Mouse (Mus musculus) lung, postnatal 0 days (tissue): ENCODE results near the gene Notch3. TPM values are rescaled to one million over a fixed set of nuclear protein-coding genes. Genes with fewer than 3 reads are reported as not detected.

Source experiments
- ATAC-seq: fragments of 200-750 bp; cut with Nextera tagmentation; 2 replicates; pipeline ENCODE4 v1.8.0; 2017; ENCODE audit warnings: moderate library complexity
- DNase-seq: peaks from one replicate; pipeline ENCODE4 v3.0.0-alpha.2; 2016; ENCODE audit warnings: low spot score
- H3K27ac ChIP-seq: fragments of 300-500 bp; sonication (generic); 2 replicates; pipeline ENCODE4 v1.5.1; 2014; ENCODE audit warnings: antibody characterized with exemption, mild to moderate bottlenecking, low read length, mixed read lengths
- H3K27me3 ChIP-seq: fragments of 300-500 bp; sonication (generic); replicated peaks from 2 replicates; pipeline ENCODE4 v1.6.1; 2014; ENCODE audit warnings: low read length, mixed read lengths; ENCODE audit not compliant: insufficient read depth
- H3K36me3 ChIP-seq: fragments of 300-500 bp; sonication (generic); 2 replicates; pipeline ENCODE4 v1.6.1; 2014; ENCODE audit warnings: low read length, mixed read lengths; ENCODE audit not compliant: insufficient read depth
- H3K4me1 ChIP-seq: fragments of 300-500 bp; sonication (generic); 2 replicates; pipeline ENCODE4 v1.6.1; 2014; ENCODE audit warnings: antibody characterized with exemption, low read depth, low read length, mixed read lengths; ENCODE audit not compliant: insufficient read depth
- H3K4me2 ChIP-seq: fragments of 300-500 bp; sonication (generic); replicated peaks from 2 replicates; pipeline ENCODE4 v1.6.1; 2014; ENCODE audit warnings: low read depth, mild to moderate bottlenecking, low read length, moderate library complexity, mixed read lengths
- H3K4me3 ChIP-seq: fragments of 300-500 bp; sonication (generic); 2 replicates; pipeline ENCODE4 v1.5.1; 2014; ENCODE audit warnings: low read depth, low read length
- H3K9ac ChIP-seq: fragments of 300-500 bp; sonication (generic); replicated peaks from 2 replicates; pipeline ENCODE4 v1.6.1; 2014; ENCODE audit warnings: low read depth, mild to moderate bottlenecking
- H3K9me3 ChIP-seq: fragments of 300-500 bp; sonication (generic); 2 replicates; pipeline ENCODE4 v1.6.1; 2016; ENCODE audit warnings: low read length, mixed read lengths
- CTCF ChIP-seq: IDR thresholded peaks from 2 replicates; pipeline ENCODE4 v1.5.1; 2016; ENCODE audit warnings: antibody characterized with exemption, mild to moderate bottlenecking
- EP300 ChIP-seq: IDR thresholded peaks from 2 replicates; pipeline ENCODE4 v1.6.1; 2016; ENCODE audit warnings: antibody characterized with exemption, mild to moderate bottlenecking, control low read depth
- WGBS: fragments of 180-500 bp; shearing (Covaris S2); extraction: QIAGEN DNeasy Blood & Tissue Kit; methylation state at CpG from one replicate; pipeline ENCODE4 v1.1.7; 2014; 5-methylcytosine and 5-hydroxymethylcytosine counted together
- polyA plus RNA-seq: library from polyadenylated mRNA; unstranded; fragments of >200 nt; fragmentation: Nextera tagmentation; extraction: Ambion mirVana; gene quantifications from 2 replicates; pipeline ENCODE4 v1.2.1, GENCODE M21; 2015

Notch3 gene
- polyA plus RNA-seq, 1 experiment from 2014 or later = 8.3 TPM

DNA sequence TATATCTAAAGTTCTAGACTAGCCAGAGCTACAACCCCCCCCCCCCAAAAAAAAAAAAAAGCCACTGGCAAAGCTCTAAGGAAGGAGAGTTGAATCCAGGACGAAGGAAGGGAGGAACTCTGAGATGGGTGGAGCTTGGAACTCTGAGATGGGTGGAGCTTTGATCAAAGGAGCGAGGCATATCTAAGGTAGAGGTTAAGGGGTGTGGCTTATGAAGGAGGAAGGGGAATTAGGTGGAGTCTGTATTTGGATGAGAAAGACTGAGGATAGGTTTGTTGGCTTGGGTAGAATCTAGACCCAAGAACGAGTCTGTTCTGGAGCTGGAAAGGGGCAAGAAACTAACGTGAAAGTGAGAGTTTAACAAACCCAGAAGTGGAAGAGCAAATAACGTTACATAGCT is 23.2 kb upstream of the Notch3 start:
- Histone ChIP-seq H3K36me3 (no peaks in the 10 kb centered on the region), H3K9me3 (no peaks in the 10 kb centered on the region), H3K9ac (no peak overlapping the region), H3K4me1 (peaks cover 4% of the 10 kb centered on the region; the same call in 1 of the 2 replicates), H3K4me2 (peak overlapping the region; percentile 51), H3K27ac (no peak overlapping the region), H3K4me3 (no peak overlapping the region; the same call in 1 of the 2 replicates), H3K27me3 (no peaks in the 10 kb centered on the region; the same call in 1 of the 2 replicates)
- peak; percentile 58 for DNase-seq
- WGBS = 18% methylated on average over 5 of the region's 5 CpGs
- ATAC-seq = peak; percentile 73
- TF ChIP-seq CTCF (no peak), EP300 (no peak)

GRCm38 (mm10) chr17:32188863-32189636 is 22.4 kb upstream of the Notch3 start, which contains the start of gene Ephx3:
Gene Ephx3 (minus strand): TSS chr17:32189549.
- H3K4me3 ChIP-seq = peak within 1 kb of the TSS; percentile 11
- ATAC-seq (peak; percentile 83), DNase-seq (peak; percentile 66)
- peaks cover 4% of the 10 kb centered on the region; the same call in 1 of the 2 replicates for H3K4me1 ChIP-seq
- TF ChIP-seq EP300 (no peak), CTCF (no peak)
- no peak within 1 kb of the TSS for H3K27ac ChIP-seq
- H3K9ac ChIP-seq = no peak within 1 kb of the TSS
- WGBS = 8% methylated on average over 42 of the region's 42 CpGs
- H3K4me2 ChIP-seq = peak within 1 kb of the TSS; percentile 51
- H3K36me3 ChIP-seq = no peaks in the 10 kb centered on the region
- no peaks in the 10 kb centered on the region for H3K9me3 ChIP-seq
- no peaks in the 10 kb centered on the region; the same call in 1 of the 2 replicates for H3K27me3 ChIP-seq

- Histone ChIP-seq H3K4me2 (no peak overlapping the region), H3K4me1 (no peaks in the 10 kb centered on the region), H3K9ac (no peak overlapping the region), H3K27me3 (no peaks in the 10 kb centered on the region), H3K4me3 (no peak overlapping the region), H3K9me3 (no peaks in the 10 kb centered on the region), H3K27ac (no peak overlapping the region), H3K36me3 (no peaks in the 10 kb centered on the region)
- TF ChIP-seq EP300 = no peak
- TF ChIP-seq CTCF = no peak
- ATAC-seq (no peak), DNase-seq (no peak)
- WGBS = 40% methylated on average over 8 of the region's 8 CpGs
Measured at GRCm38 (mm10) chr17:32183017-32183416, 16.4 kb upstream of the Notch3 start.

DNA sequence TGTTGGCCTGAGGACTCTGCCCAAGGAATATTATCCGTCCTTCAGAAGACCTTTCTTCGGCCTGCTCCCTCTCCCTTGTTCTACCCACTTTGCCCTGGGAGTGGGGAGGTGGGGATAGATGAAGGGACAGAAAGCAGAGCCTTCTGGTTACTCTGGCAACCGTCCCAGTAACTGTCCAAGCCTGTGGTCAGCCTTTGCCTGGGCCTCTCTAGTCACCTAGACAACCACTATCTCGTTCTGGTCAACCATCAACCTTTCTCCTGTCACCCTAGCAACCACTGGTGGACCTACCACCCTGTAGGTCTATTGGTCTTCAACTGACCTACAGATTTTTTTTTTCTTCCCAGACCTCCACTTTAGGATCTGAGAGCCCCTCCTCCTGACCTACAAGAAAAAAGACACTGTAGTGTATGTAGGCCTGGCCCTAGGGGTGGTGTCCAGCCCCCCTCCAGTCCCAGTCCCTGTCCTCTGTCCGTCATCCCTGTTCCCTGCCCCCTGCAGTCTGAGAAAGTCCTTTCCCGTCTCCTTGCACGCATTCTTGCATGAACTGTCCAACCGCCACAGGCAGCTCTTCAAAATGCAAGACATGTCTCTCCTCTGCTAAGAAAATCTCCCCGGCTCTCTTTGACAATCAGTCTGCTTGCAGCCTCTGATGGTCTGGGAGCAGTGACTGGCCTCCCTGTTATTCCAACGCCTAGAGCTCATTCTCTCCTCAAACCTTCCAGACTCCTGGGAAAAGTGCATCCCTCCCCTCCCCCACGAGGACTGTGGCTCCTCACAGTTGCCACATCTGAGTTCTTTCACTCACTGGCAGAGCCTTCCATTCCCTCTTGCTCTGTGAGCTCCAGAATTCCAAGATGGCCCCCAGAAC is 13.2 kb upstream of the Notch3 start:
- Histone ChIP-seq H3K27me3 (no peaks in the 10 kb centered on the region), H3K36me3 (no peaks in the 10 kb centered on the region), H3K4me2 (no peak overlapping the region), H3K4me3 (no peak overlapping the region), H3K9ac (no peak overlapping the region), H3K27ac (no peak overlapping the region), H3K4me1 (no peaks in the 10 kb centered on the region), H3K9me3 (no peaks in the 10 kb centered on the region)
- WGBS = 33% methylated on average over 11 of the region's 11 CpGs
- TF ChIP-seq CTCF = no peak
- TF ChIP-seq EP300 = no peak
- DNase-seq (no peak), ATAC-seq (peak; percentile 32; the same call in 1 of the 2 replicates)

DNA sequence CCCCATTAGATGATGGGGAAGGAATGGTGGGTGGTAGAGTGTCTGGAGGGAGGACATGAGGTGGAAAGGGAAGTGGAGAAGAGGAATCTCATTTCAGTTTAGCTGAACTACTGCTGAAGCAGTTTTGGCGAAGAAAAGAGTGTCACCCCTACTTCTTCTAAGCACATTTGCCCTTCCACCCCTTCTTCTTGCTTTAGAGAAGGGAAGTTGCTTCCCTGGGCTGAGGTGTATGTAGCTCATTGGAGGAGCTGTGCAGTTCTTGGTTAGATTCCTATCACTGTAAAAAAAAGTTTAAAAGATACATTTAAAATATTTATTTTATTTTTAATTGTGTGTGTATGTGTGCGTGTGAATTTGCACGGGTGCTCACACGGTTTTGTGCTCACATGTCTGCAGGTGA is 10.3 kb upstream of the Notch3 start:
- H3K36me3 ChIP-seq = no peaks in the 10 kb centered on the region
- no peak overlapping the region for H3K4me3 ChIP-seq
- no peak overlapping the region for H3K9ac ChIP-seq
- ATAC-seq (no peak), DNase-seq (no peak)
- H3K9me3 ChIP-seq = no peaks in the 10 kb centered on the region
- TF ChIP-seq EP300 (no peak), CTCF (no peak)
- no peak overlapping the region for H3K27ac ChIP-seq
- no peak overlapping the region for H3K4me2 ChIP-seq
- no peaks in the 10 kb centered on the region for H3K27me3 ChIP-seq
- H3K4me1 ChIP-seq = no peaks in the 10 kb centered on the region
- WGBS = 79% methylated on average over 4 of the region's 4 CpGs

- Histone ChIP-seq H3K9ac (no peak overlapping the region), H3K9me3 (no peaks in the 10 kb centered on the region), H3K4me2 (no peak overlapping the region), H3K27me3 (no peaks in the 10 kb centered on the region), H3K4me3 (no peak overlapping the region), H3K4me1 (no peaks in the 10 kb centered on the region), H3K27ac (no peak overlapping the region), H3K36me3 (no peaks in the 10 kb centered on the region)
- TF ChIP-seq CTCF = no peak
- peak; percentile 28; the same call in 1 of the 2 replicates for TF ChIP-seq EP300
- DNase-seq (peak; percentile 36), ATAC-seq (peak; percentile 83)
- WGBS = 49% methylated on average over 7 of the region's 7 CpGs
Measured at GRCm38 (mm10) chr17:32173166-32173565, 6.5 kb upstream of the Notch3 start.
